Mouse (Mus musculus): ENCODE data around the gene Bicd2. TPM values are rescaled to one million over a fixed set of nuclear protein-coding genes. Genes with fewer than 3 reads are reported as not detected.

The Bicd2 gene
- 18.5 and 18.9 TPM in 2 replicates for polyA plus RNA-seq (2012; rRNA removed)

DNA sequence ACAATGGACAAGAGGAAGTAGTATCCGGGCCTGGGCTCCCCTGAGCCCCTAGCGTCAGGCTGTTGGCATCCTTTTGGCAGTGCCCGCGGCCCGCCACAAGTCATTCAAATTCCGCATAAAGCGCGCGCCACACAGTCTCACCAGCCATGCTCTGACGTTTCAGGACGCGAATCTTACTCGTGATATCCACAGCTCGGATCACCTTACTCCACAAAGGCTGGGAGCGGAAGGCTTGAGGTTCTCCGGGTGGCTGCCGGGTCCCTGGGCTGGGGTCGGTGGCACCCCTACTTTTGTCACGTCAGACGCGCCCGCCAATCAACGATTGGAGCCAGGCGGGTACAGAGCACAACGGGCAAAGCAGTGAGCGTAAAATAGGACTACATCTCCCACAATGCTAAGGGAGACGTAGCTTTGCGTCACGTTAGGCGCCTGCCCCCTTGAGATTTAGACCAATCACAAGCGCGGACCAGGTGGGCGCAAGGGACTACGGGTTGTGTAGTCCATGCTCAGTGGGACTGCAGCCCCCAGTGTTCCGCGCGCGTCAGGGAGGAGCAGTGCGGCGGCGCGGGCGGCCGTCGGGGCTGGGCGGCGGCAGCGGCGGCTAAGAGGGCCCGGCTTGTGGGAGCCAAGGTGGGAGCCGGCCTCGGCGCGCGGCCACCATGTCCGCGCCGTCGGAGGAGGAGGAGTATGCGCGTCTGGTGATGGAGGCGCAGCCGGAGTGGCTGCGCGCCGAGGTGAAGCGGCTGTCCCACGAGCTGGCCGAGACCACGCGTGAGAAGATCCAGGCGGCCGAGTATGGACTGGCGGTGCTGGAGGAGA is at the start of gene Bicd2:
Bicd2 (plus strand) TSS at position 574 of the 819 bp plus-strand sequence.

DNA sequence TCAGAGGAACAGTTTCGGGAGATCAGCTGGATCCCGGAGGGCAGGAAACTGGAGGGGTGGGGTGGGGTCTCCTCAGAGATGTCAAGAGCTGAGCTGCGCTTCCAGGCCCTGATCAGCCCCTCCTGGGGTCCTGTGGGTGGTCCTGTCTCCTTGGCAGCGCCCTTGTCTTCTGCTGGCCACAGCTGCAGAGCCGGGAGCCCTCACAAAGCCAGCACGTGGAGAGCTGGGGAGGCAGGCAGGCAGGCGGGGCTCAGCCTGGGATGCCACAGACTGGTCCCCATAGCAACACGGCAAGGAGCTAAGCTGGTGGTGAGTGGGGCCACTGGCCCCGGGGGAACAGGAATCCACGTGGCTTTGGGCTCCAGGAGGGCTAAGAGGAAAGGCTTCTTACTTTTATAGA is 21.3 kb upstream of the Bicd2 start, which contains the start of gene Fgd3:
Fgd3 (minus strand) TSS at position 272 of the 400 bp plus-strand sequence.

DNA sequence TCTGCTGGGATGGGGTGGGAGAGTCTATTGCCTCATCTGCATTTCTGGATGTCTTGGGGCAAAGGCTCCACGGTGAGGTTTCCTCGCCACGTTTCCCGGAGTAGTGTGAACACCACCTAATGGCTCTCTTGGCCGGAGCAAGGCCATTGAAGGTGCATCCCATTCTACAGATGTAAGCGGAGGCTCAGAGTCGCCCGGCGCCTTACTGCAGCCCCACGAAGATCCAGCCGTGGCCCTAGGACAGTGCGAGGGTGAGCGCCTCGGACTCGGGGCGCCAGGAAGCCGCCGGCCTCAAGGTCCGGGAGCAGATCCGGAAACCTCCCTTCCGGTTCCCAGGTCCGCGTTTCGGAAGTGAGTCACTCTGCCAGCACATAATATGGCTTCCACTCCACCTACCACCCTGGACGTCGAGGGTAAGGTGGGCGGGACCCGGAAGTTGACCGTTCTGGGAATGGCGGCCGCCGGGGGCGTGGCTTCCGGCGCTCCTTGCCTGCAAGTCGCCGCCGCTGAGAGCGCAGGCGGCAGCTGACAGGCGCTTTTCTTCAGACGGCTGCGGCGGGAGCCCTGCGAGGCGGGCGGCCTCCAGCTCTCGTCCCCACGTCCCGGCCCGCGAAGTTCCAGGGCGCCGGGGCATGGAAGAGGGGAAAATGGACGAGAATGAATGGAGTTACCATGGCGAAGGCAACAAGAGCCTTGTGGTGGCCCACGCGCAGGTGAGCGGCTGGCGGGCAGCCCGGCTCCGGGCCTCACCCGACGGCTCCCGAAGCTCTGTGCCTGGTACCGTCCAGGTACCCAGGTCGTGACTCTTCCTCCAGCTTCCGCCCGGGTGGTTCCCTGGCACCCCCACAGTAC is 79.6 kb downstream of the Bicd2 start, which contains the start of gene Ippk:
Ippk (plus strand) TSS at position 496 of the 852 bp plus-strand sequence.

Other genes starting within 250 kb of the Bicd2 start
- 17.3 and 17.8 TPM in 2 replicates for gene Wnk2, start 193.6 kb upstream of the Bicd2 start, polyA plus RNA-seq (2012; rRNA removed)
- 156 and 158 TPM in 2 replicates for gene Ninj1, start 154.1 kb upstream of the Bicd2 start, polyA plus RNA-seq (2012; rRNA removed)
- gene Card19, start 125.5 kb upstream of the Bicd2 start, polyA plus RNA-seq (2012; rRNA removed), result 233 and 244 TPM in 2 replicates
- gene Susd3, start 92.9 kb upstream of the Bicd2 start, polyA plus RNA-seq (2012; rRNA removed), result 2.9 and 3.7 TPM in 2 replicates
- 3.7 and 3.8 TPM in 2 replicates for gene Fgd3, start 21.3 kb upstream of the Bicd2 start, polyA plus RNA-seq (2012; rRNA removed)
- 5.8 and 6.7 TPM in 2 replicates for gene Ippk, start 79.7 kb downstream of the Bicd2 start, polyA plus RNA-seq (2012; rRNA removed)
- not detected in 2 replicates for gene Tes3-ps, start 151.7 kb downstream of the Bicd2 start, polyA plus RNA-seq (2012; rRNA removed)
- 0.79 and 0.80 TPM in 2 replicates for gene Ecm2, start 163.2 kb downstream of the Bicd2 start, polyA plus RNA-seq (2012; rRNA removed)
- 2.1 and 2.2 TPM in 2 replicates for gene Aspn, start 202.9 kb downstream of the Bicd2 start, polyA plus RNA-seq (2012; rRNA removed)
- gene Omd, start 240.9 kb downstream of the Bicd2 start, polyA plus RNA-seq (2012; rRNA removed), result not detected in 2 replicates

All from colon, adult 2 months (tissue).